8 mouse cellular contexts compared by ENCODE assay signal in the genomic region with DNA sequence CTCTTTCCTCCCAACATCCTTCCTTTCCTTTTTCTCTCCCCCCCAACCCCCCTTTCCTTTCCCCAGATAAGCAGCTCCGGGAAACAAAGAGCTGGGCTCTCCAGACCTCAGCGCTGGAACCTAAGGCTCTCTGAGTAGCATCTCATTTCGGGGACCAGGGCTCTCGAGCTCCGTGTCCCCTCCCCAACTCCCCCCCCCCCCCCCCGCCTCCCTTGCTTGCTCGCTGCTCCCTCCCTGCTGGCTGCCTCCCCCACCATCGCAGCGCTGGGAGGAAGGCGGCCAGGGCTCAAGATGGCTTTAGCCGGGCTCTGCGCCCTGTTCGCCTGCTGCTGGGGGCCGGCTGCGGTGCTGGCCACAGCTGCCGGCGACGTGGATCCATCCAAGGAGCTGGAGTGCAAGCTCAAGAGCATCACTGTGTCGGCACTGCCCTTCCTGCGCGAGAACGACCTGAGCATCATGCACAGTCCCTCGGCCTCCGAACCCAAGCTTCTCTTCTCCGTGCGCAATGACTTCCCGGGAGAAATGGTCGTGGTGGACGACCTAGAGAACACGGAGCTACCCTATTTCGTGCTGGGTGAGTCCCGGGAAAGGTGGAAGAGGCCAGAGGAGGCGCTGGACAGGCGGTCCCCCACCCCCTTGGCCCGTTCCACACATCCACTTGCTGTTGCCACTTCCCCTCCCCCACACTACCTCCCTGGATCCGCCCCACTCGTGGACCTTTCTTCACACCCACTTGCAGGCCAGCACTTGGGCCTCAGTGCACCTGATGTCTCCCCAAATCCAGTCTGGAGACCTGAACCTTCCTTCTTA. TPM values are rescaled to one million over a fixed set of nuclear protein-coding genes. Genes with fewer than 3 reads are reported as not detected.
DNase-seq lines count a peak whose midpoint lies in the region; ATAC-seq and TF ChIP-seq lines count a peak whose summit lies in the region.

No protein-coding gene starts in this region.

- no peak for DNase-seq in heart, postnatal 0 days (ENCODE audit: low spot score)
- no peak for DNase-seq in heart, postnatal 25 days (ENCODE audit: low spot score)
- peak; percentile 68 for DNase-seq in limb, embryonic 11.5 days (ENCODE audit: low spot score)
- peak; percentile 49 to 55 for DNase-seq in right cerebral cortex, adult 2 months (ENCODE audit: low spot score in 2 of 2)
- no peak for DNase-seq in T-cell, adult 2 months (ENCODE audit: low spot score)

- no peak overlapping the region for H3K27ac ChIP-seq in heart, postnatal 0 days (ENCODE audit: low read depth)
- H3K27ac ChIP-seq in forebrain, embryonic 13.5 days, result peak overlapping the region; percentile 97
- no peak overlapping the region for H3K27ac ChIP-seq in limb, embryonic 11.5 days (replicated peaks; ENCODE audit: low read depth, low read length)

- no peaks in the 10 kb centered on the region for H3K36me3 ChIP-seq in heart, postnatal 0 days (replicated peaks; ENCODE audit: control insufficient read depth, insufficient read depth, low read length)
- peaks cover 12% of the 10 kb centered on the region; the same call in 1 of the 2 replicates for H3K36me3 ChIP-seq in forebrain, embryonic 13.5 days (ENCODE audit: poor library complexity, severe bottlenecking)
- H3K36me3 ChIP-seq in limb, embryonic 11.5 days (ENCODE audit: control insufficient read depth, insufficient read depth, low read length), result no peaks in the 10 kb centered on the region

- intact Hi-C loops in heart, postnatal 25 days (cut with DNase I), result no loop called here

- peak overlapping the region; percentile 28 for H3K4me3 ChIP-seq in heart, postnatal 0 days (ENCODE audit: low read depth, low read length)
- peak overlapping the region; percentile 75 for H3K4me3 ChIP-seq in forebrain, embryonic 13.5 days
- H3K4me3 ChIP-seq in limb, embryonic 11.5 days (ENCODE audit: low read depth, low read length), result peak overlapping the region; percentile 54

- peak overlapping the region; percentile 47 for H3K4me2 ChIP-seq in heart, postnatal 0 days (ENCODE audit: low read depth, low read length)
- H3K4me2 ChIP-seq in forebrain, embryonic 13.5 days, result peak overlapping the region; percentile 86
- H3K4me2 ChIP-seq in limb, embryonic 11.5 days (ENCODE audit: low read depth, severe bottlenecking), result peak overlapping the region; percentile 81

- peaks cover 29% of the 10 kb centered on the region for H3K27me3 ChIP-seq in heart, postnatal 0 days (ENCODE audit: control insufficient read depth, insufficient read depth, low read length)
- H3K27me3 ChIP-seq in forebrain, embryonic 13.5 days, result no peaks in the 10 kb centered on the region
- H3K27me3 ChIP-seq in limb, embryonic 11.5 days (ENCODE audit: control insufficient read depth, insufficient read depth, low read length), result peaks cover 4% of the 10 kb centered on the region; the same call in 1 of the 2 replicates

- no peaks in the 10 kb centered on the region for H3K9me3 ChIP-seq in heart, postnatal 0 days (replicated peaks; ENCODE audit: control insufficient read depth, low read length)
- H3K9me3 ChIP-seq in forebrain, embryonic 13.5 days (replicated peaks), result no peaks in the 10 kb centered on the region
- H3K9me3 ChIP-seq in limb, embryonic 11.5 days (ENCODE audit: control insufficient read depth, low read length), result no peaks in the 10 kb centered on the region

- TF ChIP-seq CTCF in heart, postnatal 0 days (IDR thresholded peaks at IDR 0.05; ENCODE audit: low read depth), result no peak

- ATAC-seq in heart, postnatal 0 days (ENCODE audit: insufficient read depth, low read depth), result no peak
- peak; percentile 77 for ATAC-seq in cerebellum, adult (ENCODE audit: insufficient number of reproducible peaks, low FRiP score, low TSS enrichment)
- ATAC-seq in forebrain, embryonic 13.5 days, result peak; percentile 91
- ATAC-seq in limb, embryonic 11.5 days (ENCODE audit: insufficient number of reproducible peaks, low FRiP score, low TSS enrichment, low read depth), result peak; percentile 78
- ATAC-seq in megakaryocyte-erythroid progenitor cell, adult 5-6 weeks (replicated peaks; ENCODE audit: low FRiP score, low TSS enrichment, poor library complexity, severe bottlenecking), result no peak

- H3K4me1 ChIP-seq in heart, postnatal 0 days (ENCODE audit: control insufficient read depth, insufficient read depth), result no peaks in the 10 kb centered on the region
- H3K4me1 ChIP-seq in forebrain, embryonic 13.5 days, result peaks cover 42% of the 10 kb centered on the region
- H3K4me1 ChIP-seq in limb, embryonic 11.5 days (ENCODE audit: control insufficient read depth, insufficient read depth, low read length), result 0 out of 2 replicates have a peak, but pooled peaks cover 2% of the 10 kb centered on the region

- WGBS in heart, postnatal 0 days, result under 1% methylated on average over 35 of the region's 37 CpGs
- 0% methylated on average over 34 of the region's 37 CpGs for WGBS in forebrain, embryonic 13.5 days
- WGBS in limb, embryonic 11.5 days, result 0% methylated on average over 30 of the region's 37 CpGs

- H3K9ac ChIP-seq in heart, postnatal 0 days (replicated peaks; ENCODE audit: low read depth, low read length), result no peak overlapping the region
- H3K9ac ChIP-seq in forebrain, embryonic 13.5 days, result peak overlapping the region; percentile 99
- peak overlapping the region; percentile 83 for H3K9ac ChIP-seq in limb, embryonic 11.5 days (ENCODE audit: low read length)

- TF ChIP-seq EP300 in heart, postnatal 0 days (IDR thresholded peaks at IDR 0.05; ENCODE audit: low read depth), result no peak

RNA-seq across cellular contexts. Expression of gene Astn1, which starts 0.4 kb away (rescaled TPM):
- total RNA-seq in heart, postnatal 0 days (2014; rRNA removed; ENCODE audit: low replicate concordance), result 0.27 and 0.95 TPM in 2 replicates
- 0.10 and 0.16 TPM in 2 replicates for polyA plus RNA-seq in heart, postnatal 0 days (2015; fragmentation: Nextera tagmentation; extraction: Ambion mirVana)
- total RNA-seq in heart, postnatal 25 days (2021), result 1 to 10 TPM in 1 of 2 experiments, under 1 TPM in 1; 0.98 to 1.1 TPM
- polyA plus RNA-seq in forebrain, embryonic 13.5 days (2015; fragmentation: Nextera tagmentation; extraction: Ambion mirVana), result 24.7 and 28.5 TPM in 2 replicates
- 3.5 and 4.5 TPM in 2 replicates for polyA plus RNA-seq in limb, embryonic 11.5 days (2014; fragmentation: Nextera tagmentation; extraction: Ambion mirVana)
- not detected in 2 replicates for total RNA-seq in megakaryocyte-erythroid progenitor cell, adult 5-6 weeks (2014; fragmentation: Nextera tagmentation)
- total RNA-seq in megakaryocyte-erythroid progenitor cell, adult 5-6 weeks (2017), result not detected in 2 replicates

RNA-seq across cellular contexts. Expression of gene Brinp2, which starts 6.4 kb away (rescaled TPM):
- 0.04 and 0.27 TPM in 2 replicates for total RNA-seq in heart, postnatal 0 days (2014; rRNA removed; ENCODE audit: low replicate concordance)
- polyA plus RNA-seq in heart, postnatal 0 days (2015; fragmentation: Nextera tagmentation; extraction: Ambion mirVana), result 0.08 and 0.10 TPM in 2 replicates
- total RNA-seq in heart, postnatal 25 days (2021), result under 1 TPM; 0.11 to 0.16 TPM
- polyA plus RNA-seq in forebrain, embryonic 13.5 days (2015; fragmentation: Nextera tagmentation; extraction: Ambion mirVana), result 19.0 and 27.1 TPM in 2 replicates
- polyA plus RNA-seq in limb, embryonic 11.5 days (2014; fragmentation: Nextera tagmentation; extraction: Ambion mirVana), result 0.05 TPM in 1 of 2 replicates, not detected in the other
- not detected in 2 replicates for total RNA-seq in megakaryocyte-erythroid progenitor cell, adult 5-6 weeks (2014; fragmentation: Nextera tagmentation)
- total RNA-seq in megakaryocyte-erythroid progenitor cell, adult 5-6 weeks (2017), result not detected in 2 replicates

Comparison
In these comparisons a context has a peak if more than half of its experiments do, and no peak if none do; other contexts are left out.
1. ATAC-seq: peak in cerebellum, adult (single experiment), forebrain, embryonic 13.5 days (single experiment) and limb, embryonic 11.5 days (single experiment); none in heart, postnatal 0 days (single experiment) and megakaryocyte-erythroid progenitor cell, adult 5-6 weeks (single experiment).
2. DNase-seq: peak in limb, embryonic 11.5 days (single experiment) and right cerebral cortex, adult 2 months (2 of 2); none in heart, postnatal 0 days (single experiment), heart, postnatal 25 days (single experiment) and T-cell, adult 2 months (single experiment).
3. Peak in every context shown above with its lines, with median percentiles within 50 percentile points of each other: H3K4me2 ChIP-seq and H3K4me3 ChIP-seq.